In genomic region chr6:92534226-92535031, GRCm38 (mm10) we compare ENCODE assay signal across 8 mouse cellular contexts.
DNase-seq lines count a peak whose midpoint lies in the region; ATAC-seq and TF ChIP-seq lines count a peak whose summit lies in the region.

No protein-coding gene starts in this region.

- TF ChIP-seq CTCF in hindbrain, postnatal 0 days (IDR thresholded peaks at IDR 0.05; ENCODE audit: low read depth) = peak; percentile 25; the same call in 1 of the 2 replicates

- peak overlapping the region; percentile 38 for H3K4me3 ChIP-seq in hindbrain, postnatal 0 days (ENCODE audit: low read length)

- peak overlapping the region; percentile 45 for H3K9ac ChIP-seq in hindbrain, postnatal 0 days (replicated peaks; ENCODE audit: low read length)

- peak overlapping the region; percentile 45; the same call in 1 of the 2 replicates for H3K27ac ChIP-seq in hindbrain, postnatal 0 days

- no peaks in the 10 kb centered on the region for H3K9me3 ChIP-seq in hindbrain, postnatal 0 days (ENCODE audit: low read length)

- WGBS in hindbrain, postnatal 0 days = 16% methylated on average over 11 of the region's 11 CpGs

- H3K4me1 ChIP-seq in hindbrain, postnatal 0 days (ENCODE audit: insufficient read depth, low read length) = 0 out of 2 replicates have a peak, but pooled peaks cover 5% of the 10 kb centered on the region

- no peaks in the 10 kb centered on the region for H3K27me3 ChIP-seq in hindbrain, postnatal 0 days (ENCODE audit: insufficient read depth, low read length)

- peak overlapping the region; percentile 66 for H3K4me2 ChIP-seq in hindbrain, postnatal 0 days (ENCODE audit: low read depth, low read length)

- peak; percentile 42 for DNase-seq in NIH3T3 (ENCODE audit: low read depth)
- DNase-seq in embryo, embryonic 11 days = peak; percentile 70
- peak; percentile 36 for DNase-seq in gastrocnemius, postnatal 14 days
- peak; percentile 64 for DNase-seq in hindbrain, postnatal 0 days (ENCODE audit: low spot score)
- peak; percentile 49 to 77 for DNase-seq in left cerebral cortex, adult 8-10 months (ENCODE audit: low spot score in 2 of 2)
- peak; percentile 50 for DNase-seq in lung, postnatal 25 days (ENCODE audit: low spot score)
- DNase-seq in right cerebral cortex, postnatal 14 days = peak; percentile 51
- DNase-seq in thymus, postnatal 25 days = no peak

- no peaks in the 10 kb centered on the region for H3K36me3 ChIP-seq in hindbrain, postnatal 0 days (ENCODE audit: insufficient read depth, low read length)

- intact Hi-C loops in gastrocnemius, postnatal 14 days (cut with DNase I; ENCODE audit: low total_unique reads) = no loop called here

- ATAC-seq in hindbrain, postnatal 0 days = peak; percentile 90
